Mouse (Mus musculus) kidney, postnatal 14 days (tissue): ENCODE results near the gene Nfkbib.
A peak's percentile ranks its signal among the peaks of the same experiment; 100 is the strongest.

Experiments used
- DNase-seq: peaks from one replicate; pipeline ENCODE4 v3.0.0; 2022; ENCODE audit warnings: mixed read lengths

Nfkbib gene

DNA sequence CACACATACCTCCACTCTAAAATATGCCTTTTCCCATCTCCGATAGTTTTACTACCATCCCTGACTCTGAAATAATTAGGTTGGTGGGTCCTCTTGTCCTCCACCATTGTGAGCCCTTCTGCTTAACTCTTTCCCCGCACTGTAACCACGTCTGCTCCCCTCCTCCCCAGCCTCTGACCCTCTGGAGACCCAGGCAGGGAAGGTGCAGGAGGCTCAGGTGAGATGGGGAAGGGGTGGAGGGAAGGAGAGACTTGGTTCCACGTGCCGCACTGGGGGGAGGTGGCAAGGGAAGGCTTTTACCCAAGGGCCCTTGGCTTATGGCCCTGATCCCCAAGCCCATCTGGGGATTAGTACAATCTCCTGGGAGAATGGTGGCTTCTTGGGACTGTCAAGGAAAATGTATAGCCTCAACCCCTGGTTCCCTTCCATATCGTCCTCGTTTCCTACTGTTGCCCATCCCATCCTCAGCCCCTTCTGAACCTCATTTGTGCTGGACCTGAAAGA, at the start of gene Nfkbib:
TSS of gene Nfkbib (minus strand) at position 51 of the 504 bp plus-strand sequence.
- no peak for DNase-seq

DNA sequence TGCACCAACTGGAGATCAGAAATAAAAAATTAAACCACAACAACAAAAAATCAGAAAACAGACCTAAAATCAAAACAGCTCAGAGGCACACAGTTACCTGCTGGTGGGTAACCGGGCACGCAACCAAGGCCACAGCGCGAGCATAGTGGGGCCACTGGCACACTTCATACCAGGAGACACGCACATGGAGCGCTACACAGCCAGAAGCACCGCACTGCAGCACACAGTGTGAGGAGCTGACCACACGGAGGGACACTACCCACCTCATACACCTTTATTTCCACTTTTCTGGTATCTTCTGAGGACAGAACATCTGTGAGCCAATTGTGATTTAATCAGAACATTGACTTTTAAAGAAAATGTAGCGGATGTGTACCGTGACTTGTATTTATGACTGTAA, 49.6 kb upstream of the Nfkbib start:
- DNase-seq = no peak

GRCm38 (mm10) chr7:28816201-28816600, 48.9 kb upstream of the Nfkbib start:
- DNase-seq = no peak

- DNase-seq = no peak
Observed at GRCm38 (mm10) chr7:28815230-28815629, 47.9 kb upstream of the Nfkbib start.

- no peak for DNase-seq
Observed at GRCm38 (mm10) chr7:28814306-28815034, 47.2 kb upstream of the Nfkbib start.

- DNase-seq = no peak
Observed at GRCm38 (mm10) chr7:28812949-28813348, 45.6 kb upstream of the Nfkbib start.

DNA sequence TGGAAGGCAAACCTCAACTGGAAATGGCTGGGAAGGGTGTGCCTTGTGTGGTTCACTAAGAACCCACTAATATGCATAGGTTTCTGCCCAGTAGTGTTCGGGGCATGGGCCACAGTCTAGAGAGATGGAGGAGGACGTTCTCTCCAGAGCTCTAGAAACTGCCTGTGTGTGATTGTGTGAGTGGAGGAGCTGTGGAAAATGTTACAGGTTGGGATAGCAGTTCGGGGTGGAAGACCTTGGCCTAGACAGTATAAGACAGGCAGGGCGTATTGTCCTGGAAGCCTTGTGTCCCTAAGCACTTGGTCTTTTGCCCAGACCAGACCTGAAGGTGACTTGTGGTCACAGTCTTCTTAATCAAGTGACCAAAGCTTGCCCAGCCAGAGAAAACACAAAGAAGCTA, 45.1 kb upstream of the Nfkbib start:
- DNase-seq = no peak

GRCm38 (mm10) chr7:28811640-28812275, 44.4 kb upstream of the Nfkbib start:
- no peak for DNase-seq

GRCm38 (mm10) chr7:28811228-28811627, 43.9 kb upstream of the Nfkbib start:
- DNase-seq = peak; percentile 95

- peak; percentile 99 for DNase-seq
Observed at GRCm38 (mm10) chr7:28810107-28811066, 43.1 kb upstream of the Nfkbib start.

GRCm38 (mm10) chr7:28809401-28810089, 42.2 kb upstream of the Nfkbib start:
- peak; percentile 77 for DNase-seq

DNA sequence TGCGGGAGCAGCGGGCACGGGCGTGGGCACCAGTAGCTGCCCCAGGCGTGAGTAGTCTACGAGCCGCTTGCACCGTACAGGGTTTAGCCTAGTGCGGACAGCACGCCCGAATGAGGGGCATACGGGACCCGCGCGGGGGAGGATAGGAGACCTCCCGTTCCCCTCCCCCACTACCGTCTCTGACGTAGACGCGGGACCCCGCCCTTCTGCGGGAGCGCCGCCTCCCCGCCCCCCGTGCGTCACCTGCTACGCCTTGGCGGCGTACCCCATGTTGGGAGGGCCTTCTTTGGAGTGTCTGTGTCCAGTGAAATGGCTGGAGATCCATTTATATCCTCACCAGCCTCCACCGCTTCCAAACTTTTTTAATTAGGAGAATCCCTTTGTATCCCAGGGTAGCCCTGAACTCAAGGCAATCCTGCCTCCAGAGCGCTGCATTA, 41.7 kb upstream of the Nfkbib start:
- DNase-seq = peak; percentile 97

DNA sequence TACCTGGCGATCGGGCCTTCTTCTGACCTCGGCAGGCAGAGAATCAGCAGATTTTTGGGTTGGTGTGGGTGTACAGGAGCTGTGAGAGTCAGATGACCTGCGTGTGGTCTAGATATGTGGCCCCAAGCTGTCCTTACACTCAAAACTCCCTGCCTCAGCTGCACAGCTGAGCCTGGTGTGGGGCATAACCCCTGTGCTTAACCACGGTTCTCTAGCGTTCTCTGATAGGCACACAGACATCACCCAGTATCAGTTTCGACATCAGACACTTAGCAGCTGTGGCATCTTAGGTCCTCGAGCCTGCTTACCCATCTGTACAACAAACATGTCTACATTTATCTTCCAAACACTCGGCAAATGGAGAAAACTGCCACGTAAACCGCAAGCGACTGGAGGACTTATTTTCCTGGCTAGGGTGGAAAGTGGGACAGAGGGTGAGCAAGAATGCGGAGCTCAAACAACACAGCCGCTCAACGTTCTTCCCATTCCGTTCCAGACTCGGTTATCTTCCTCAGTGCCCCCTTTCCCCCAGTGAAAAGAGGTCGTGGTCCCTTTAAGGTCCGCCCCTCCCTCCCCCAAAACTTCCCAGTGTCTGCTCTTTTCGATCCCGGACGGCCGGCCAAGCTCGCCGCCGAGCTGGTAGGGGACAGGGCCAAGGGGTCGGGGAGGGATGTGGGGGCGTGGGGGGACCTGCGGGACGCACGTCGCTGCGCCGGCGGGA, 41.1 kb upstream of the Nfkbib start, which contains the start of gene Hnrnpl:
TSS of gene Hnrnpl (plus strand) at position 321 of the 721 bp plus-strand sequence.
- DNase-seq = peak; percentile 84

DNA sequence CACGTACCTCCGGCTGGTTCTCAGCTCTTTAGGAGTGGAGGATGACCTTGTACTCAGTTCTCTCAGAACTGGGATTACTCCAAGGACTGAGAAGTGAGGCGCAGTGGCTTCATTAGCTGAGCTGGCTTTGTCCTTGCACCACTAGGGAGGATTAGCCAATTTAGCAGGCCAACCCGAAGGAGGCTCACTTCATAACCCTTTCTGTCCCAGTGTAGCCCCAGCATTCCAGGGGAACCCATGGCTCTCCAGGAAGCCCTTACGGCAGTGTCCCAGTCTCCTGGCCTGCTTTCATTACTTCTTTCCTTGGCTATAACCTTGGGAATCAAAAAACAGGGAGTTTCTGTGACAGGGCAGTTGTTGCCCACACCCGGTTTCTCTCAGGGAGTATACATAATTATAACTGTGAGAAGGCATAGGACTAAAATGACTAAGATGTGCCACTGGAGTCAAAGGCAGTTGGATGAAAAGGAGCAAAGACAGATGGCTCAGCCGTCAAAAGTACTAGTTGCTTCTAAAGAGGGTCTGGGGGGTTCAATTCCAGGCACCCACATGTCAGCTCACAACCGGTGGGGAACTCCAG, 40.4 kb upstream of the Nfkbib start:
- no peak for DNase-seq

DNA sequence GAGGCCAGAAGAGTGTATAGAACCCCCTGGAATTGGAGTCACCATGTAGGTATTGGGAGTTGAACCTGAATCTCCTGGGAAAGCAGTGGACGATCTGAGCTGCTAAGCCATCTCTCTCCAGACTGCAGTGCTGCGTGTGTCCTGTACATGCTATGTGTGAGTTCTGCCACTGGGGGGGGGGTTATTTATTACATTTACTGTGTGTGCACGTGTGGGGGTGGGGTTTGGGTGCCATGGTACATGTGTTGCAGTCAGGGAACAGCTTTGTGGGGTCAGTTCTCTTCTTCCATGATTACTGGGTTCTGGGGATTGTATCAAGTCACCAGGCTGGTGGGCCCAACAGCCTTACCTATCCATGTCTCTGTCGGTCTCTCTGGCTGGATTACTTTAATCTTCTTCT, 39.6 kb upstream of the Nfkbib start:
- no peak for DNase-seq

DNA sequence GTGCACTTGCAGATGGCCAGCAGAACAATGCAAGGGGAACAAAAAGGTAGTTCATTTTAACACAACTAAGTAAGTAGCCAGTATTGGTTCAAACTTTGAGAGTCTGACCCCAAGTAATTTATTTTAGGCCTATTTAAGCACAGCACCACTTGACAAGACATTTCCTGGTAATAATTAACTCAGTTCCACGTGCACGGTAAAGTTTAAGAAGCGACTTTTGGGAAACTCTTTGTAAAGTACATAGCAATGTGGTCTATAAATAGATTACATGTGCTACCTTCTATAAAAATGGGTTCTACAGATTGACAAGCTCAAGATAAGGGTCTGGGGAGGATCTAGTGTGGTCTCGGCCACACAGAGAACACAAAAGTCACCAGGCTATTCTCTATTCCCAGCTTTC, 36.4 kb upstream of the Nfkbib start:
- peak; percentile 25 for DNase-seq

- peak; percentile 89 for DNase-seq
Observed at GRCm38 (mm10) chr7:28802846-28803588, 35.7 kb upstream of the Nfkbib start.

- peak; percentile 88 for DNase-seq
Observed at GRCm38 (mm10) chr7:28801901-28802670, 34.8 kb upstream of the Nfkbib start.

GRCm38 (mm10) chr7:28801451-28801850, 34.1 kb upstream of the Nfkbib start:
- no peak for DNase-seq

- no peak for DNase-seq
Observed at GRCm38 (mm10) chr7:28799994-28800393, 32.7 kb upstream of the Nfkbib start.
